Mouse (Mus musculus) midbrain, embryonic 11.5 days (tissue): ENCODE data around the gene Tnk2. TPM values are rescaled to one million over a fixed set of nuclear protein-coding genes. Genes with fewer than 3 reads are reported as not detected.

ENCODE experiments used
- ATAC-seq: fragments of 200-750 bp; cut with Nextera tagmentation; 2 replicates; pipeline ENCODE4 v1.8.0; 2017; ENCODE audit warnings: moderate TSS enrichment, moderate library complexity; ENCODE audit not compliant: low FRiP score
- DNase-seq: peaks from one replicate; pipeline ENCODE4 v3.0.0; 2015; ENCODE audit warnings: low spot score; ENCODE audit errors: missing footprints
- H3K27ac ChIP-seq: fragments of 300-500 bp; sonication (generic); 2 replicates; pipeline ENCODE4 v1.5.1; 2014; ENCODE audit warnings: low read depth, low read length
- H3K27me3 ChIP-seq: fragments of 300-500 bp; sonication (generic); 2 replicates; pipeline ENCODE4 v1.6.1; 2014; ENCODE audit warnings: mild to moderate bottlenecking, low read length, moderate library complexity, mixed read lengths; ENCODE audit not compliant: control insufficient read depth, insufficient read depth
- H3K36me3 ChIP-seq: fragments of 300-500 bp; sonication (generic); 2 replicates; pipeline ENCODE4 v1.6.1; 2014; ENCODE audit warnings: mild to moderate bottlenecking, low read length, moderate library complexity, mixed read lengths; ENCODE audit not compliant: control insufficient read depth, insufficient read depth
- H3K4me1 ChIP-seq: fragments of 300-500 bp; sonication (generic); 2 replicates; pipeline ENCODE4 v1.6.1; 2014; ENCODE audit warnings: low read length; ENCODE audit not compliant: control insufficient read depth, insufficient read depth
- H3K4me2 ChIP-seq: fragments of 300-500 bp; sonication (generic); 2 replicates; pipeline ENCODE4 v1.6.1; 2014; ENCODE audit warnings: mild to moderate bottlenecking, moderate library complexity
- H3K4me3 ChIP-seq: fragments of 300-500 bp; sonication (generic); 2 replicates; pipeline ENCODE4 v1.5.1; 2014; ENCODE audit warnings: low read depth, low read length
- H3K9ac ChIP-seq: fragments of 300-500 bp; sonication (generic); 2 replicates; pipeline ENCODE4 v1.6.1; 2014; ENCODE audit warnings: low read length
- H3K9me3 ChIP-seq: fragments of 300-500 bp; sonication (generic); 2 replicates; pipeline ENCODE4 v1.6.1; 2016; ENCODE audit warnings: low read length; ENCODE audit not compliant: control insufficient read depth
- WGBS: fragments of 180-500 bp; shearing (Covaris S2); extraction: QIAGEN DNeasy Blood & Tissue Kit; methylation state at CpG from one replicate; pipeline ENCODE4 v1.1.7; 2014; 5-methylcytosine and 5-hydroxymethylcytosine counted together
- polyA plus RNA-seq: library from polyadenylated mRNA; unstranded; fragments of >200 nt; fragmentation: Nextera tagmentation; extraction: Ambion mirVana; gene quantifications from 2 replicates; pipeline ENCODE4 v1.2.1, GENCODE M21; 2014

Tnk2 gene
- polyA plus RNA-seq, 1 experiment from 2014 or later, result 6.6 TPM

- H3K4me1 ChIP-seq, result no peaks in the 10 kb centered on the region
Observed at GRCm38 (mm10) chr16:32705606-32706005, 61.9 kb downstream of the Tnk2 start.

DNA sequence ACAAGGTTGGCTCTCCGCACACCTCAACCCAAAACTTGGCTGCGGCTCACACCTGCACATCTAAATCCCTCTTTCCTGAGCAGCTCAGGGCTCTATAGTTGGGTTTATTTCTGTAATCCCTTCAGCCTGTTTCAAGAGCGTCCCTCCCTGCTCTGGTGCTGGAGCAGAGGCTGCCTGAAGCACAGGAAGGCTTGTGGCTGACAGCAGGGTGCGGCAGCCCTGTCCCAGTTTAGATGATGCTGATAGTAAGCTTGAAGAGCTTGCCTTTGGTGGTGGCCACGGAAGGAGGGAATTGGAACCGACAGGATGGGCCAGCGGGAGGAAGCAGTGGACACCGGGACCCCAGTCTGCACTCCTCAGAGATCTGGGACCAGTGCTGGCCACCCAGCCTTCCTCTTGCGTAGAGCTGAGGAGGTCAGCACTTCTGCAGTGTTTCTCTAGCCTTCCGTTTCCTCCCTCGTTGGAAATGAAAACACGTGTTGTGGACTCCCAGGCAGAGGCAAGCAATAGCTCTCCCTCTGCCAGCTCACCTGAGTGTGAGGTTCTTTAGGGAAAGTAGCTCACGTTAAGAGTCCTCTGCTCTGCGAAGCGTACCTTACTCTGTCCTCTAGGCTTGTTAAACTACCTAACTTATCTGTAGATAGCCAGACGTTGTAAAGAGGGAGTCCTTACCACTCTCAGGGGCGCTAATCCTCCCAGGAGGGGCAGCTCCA, 63.6 kb downstream of the Tnk2 start:
- Histone ChIP-seq H3K4me3 (no peak overlapping the region), H3K9ac (no peak overlapping the region), H3K4me1 (no peaks in the 10 kb centered on the region), H3K4me2 (no peak overlapping the region), H3K27me3 (no peaks in the 10 kb centered on the region), H3K9me3 (no peaks in the 10 kb centered on the region), H3K36me3 (no peaks in the 10 kb centered on the region), H3K27ac (no peak overlapping the region)
- 66% methylated on average over 17 of the region's 17 CpGs for WGBS
- peak; percentile 70 for DNase-seq
- ATAC-seq, result no peak

More at GRCm38 (mm10) chr16:32705606-32706005, 61.9 kb downstream of the Tnk2 start:
- Histone ChIP-seq H3K4me2 (no peak overlapping the region), H3K27ac (no peak overlapping the region), H3K9ac (no peak overlapping the region), H3K9me3 (no peaks in the 10 kb centered on the region), H3K36me3 (no peaks in the 10 kb centered on the region), H3K4me3 (no peak overlapping the region), H3K27me3 (no peaks in the 10 kb centered on the region)
- ATAC-seq (no peak), DNase-seq (peak; percentile 10)
- 99% methylated on average over 3 of the region's 3 CpGs for WGBS

- no peaks in the 10 kb centered on the region for H3K36me3 ChIP-seq
- H3K4me2 ChIP-seq, result no peak overlapping the region
- H3K27ac ChIP-seq, result no peak overlapping the region
- DNase-seq (peak; percentile 54), ATAC-seq (no peak)
- H3K4me1 ChIP-seq, result no peaks in the 10 kb centered on the region
- 75% methylated on average over 9 of the region's 9 CpGs for WGBS
- H3K9ac ChIP-seq, result no peak overlapping the region
- no peak overlapping the region for H3K4me3 ChIP-seq
- H3K27me3 ChIP-seq, result no peaks in the 10 kb centered on the region
- H3K9me3 ChIP-seq, result no peaks in the 10 kb centered on the region
Observed at GRCm38 (mm10) chr16:32707824-32708456, 64.3 kb downstream of the Tnk2 start.

DNA sequence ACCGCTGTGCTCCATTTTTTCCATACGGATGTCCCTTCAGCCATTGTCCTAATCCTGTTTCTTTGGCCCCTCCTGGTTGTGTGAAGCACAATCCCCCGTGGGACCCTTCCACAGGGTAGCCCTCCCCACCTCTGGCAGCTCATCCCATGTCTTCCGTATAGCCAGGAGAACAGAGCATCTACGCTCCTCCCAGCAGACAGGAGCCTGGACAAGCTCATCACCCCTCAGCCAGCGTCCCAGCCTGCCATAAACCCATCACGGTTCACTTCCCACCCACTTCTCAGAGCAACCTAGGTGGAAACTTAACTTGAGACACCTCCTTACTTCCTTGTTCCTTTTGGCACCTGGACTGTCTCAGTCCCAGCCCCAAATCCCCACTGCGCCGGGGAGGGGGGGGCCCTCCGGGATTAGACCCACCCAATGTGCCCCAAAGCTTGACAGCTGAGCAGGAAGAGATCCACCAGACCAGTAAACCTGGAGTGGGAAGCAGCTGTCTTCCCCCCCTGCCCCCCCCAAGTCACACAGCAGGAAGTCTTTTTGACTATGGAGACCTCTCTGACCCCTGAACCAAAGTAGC, 64.9 kb downstream of the Tnk2 start:
- Histone ChIP-seq H3K27ac (no peak overlapping the region), H3K9me3 (no peaks in the 10 kb centered on the region), H3K4me2 (no peak overlapping the region), H3K4me3 (no peak overlapping the region), H3K27me3 (no peaks in the 10 kb centered on the region), H3K9ac (no peak overlapping the region), H3K4me1 (no peaks in the 10 kb centered on the region), H3K36me3 (no peaks in the 10 kb centered on the region)
- WGBS, result 88% methylated on average over 10 of the region's 10 CpGs
- ATAC-seq, result no peak
- peak; percentile 53 for DNase-seq

GRCm38 (mm10) chr16:32709116-32709515, 65.4 kb downstream of the Tnk2 start:
- Histone ChIP-seq H3K4me1 (no peaks in the 10 kb centered on the region), H3K4me3 (no peak overlapping the region), H3K27ac (no peak overlapping the region), H3K9me3 (no peaks in the 10 kb centered on the region), H3K9ac (no peak overlapping the region), H3K27me3 (no peaks in the 10 kb centered on the region), H3K36me3 (no peaks in the 10 kb centered on the region), H3K4me2 (no peak overlapping the region)
- no peak for ATAC-seq
- peak; percentile 53 for DNase-seq
- WGBS, result 89% methylated on average over 8 of the region's 8 CpGs

DNA sequence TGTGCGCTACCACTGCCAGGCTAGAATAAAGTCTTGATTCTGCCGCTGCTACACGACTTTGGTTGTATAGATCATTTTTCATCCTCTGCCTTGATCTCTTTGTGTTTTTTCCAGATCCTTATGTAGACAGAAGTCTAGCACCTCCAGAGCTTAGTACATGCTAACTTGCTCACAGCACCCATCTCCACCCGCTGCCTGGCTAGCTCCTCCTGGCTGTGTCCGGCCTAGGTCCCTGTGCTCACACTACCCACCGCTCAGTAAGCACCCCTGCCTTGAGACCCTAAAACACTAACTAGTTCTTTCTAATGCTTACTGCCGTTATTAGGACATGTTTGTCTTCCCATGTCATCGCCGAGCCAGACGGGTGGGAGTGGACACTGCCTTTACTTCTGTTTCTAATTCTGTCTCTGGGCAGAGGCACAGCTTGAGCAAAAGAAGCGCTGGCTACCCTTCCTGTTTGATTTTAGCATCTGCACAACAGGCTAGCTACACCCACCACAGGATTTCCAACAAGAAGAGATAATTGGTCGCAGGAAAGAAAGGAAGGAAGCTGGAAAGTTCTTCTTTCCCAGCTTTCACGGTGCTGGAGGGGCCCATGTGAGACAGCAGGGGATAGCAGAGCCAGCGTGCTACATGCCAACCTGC, 66.9 kb downstream of the Tnk2 start:
- Histone ChIP-seq H3K4me3 (no peak overlapping the region), H3K4me1 (no peaks in the 10 kb centered on the region), H3K36me3 (no peaks in the 10 kb centered on the region), H3K9me3 (no peaks in the 10 kb centered on the region), H3K27ac (no peak overlapping the region), H3K9ac (no peak overlapping the region), H3K27me3 (no peaks in the 10 kb centered on the region), H3K4me2 (no peak overlapping the region)
- DNase-seq (peak; percentile 78), ATAC-seq (no peak)
- 84% methylated on average over 14 of the region's 14 CpGs for WGBS

GRCm38 (mm10) chr16:32712202-32712601, 68.5 kb downstream of the Tnk2 start:
- WGBS, result 85% methylated on average over 11 of the region's 11 CpGs
- Histone ChIP-seq H3K27ac (no peak overlapping the region), H3K4me2 (no peak overlapping the region)

DNA sequence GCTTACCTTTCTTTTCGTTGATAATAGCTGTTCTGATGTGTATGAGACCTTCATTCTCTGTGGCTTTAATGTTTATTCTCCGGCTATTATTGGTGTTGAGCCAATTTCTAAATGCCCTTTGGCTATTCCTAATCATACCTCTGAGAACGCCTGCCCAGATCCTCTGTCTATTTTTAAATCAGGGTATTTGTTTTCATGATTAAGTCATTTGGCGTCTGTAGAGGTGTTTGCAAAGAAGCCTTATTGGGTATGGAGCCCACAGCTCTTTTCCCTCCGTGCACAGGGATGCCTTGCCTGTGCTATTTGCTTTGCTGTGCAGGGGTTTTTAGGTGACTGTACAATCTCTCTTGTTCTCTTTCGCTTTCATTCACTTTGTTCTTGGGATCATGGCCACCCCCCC, 69.9 kb downstream of the Tnk2 start:
- H3K4me3 ChIP-seq, result no peak overlapping the region
- no peaks in the 10 kb centered on the region for H3K27me3 ChIP-seq
- H3K4me1 ChIP-seq, result no peaks in the 10 kb centered on the region
- no peak overlapping the region for H3K9ac ChIP-seq
- no peak overlapping the region for H3K27ac ChIP-seq
- WGBS, result 85% methylated on average over 6 of the region's 6 CpGs
- no peaks in the 10 kb centered on the region for H3K36me3 ChIP-seq
- H3K4me2 ChIP-seq, result no peak overlapping the region
- no peaks in the 10 kb centered on the region for H3K9me3 ChIP-seq
- ATAC-seq (no peak), DNase-seq (peak; percentile 70)

More at GRCm38 (mm10) chr16:32712202-32712601, 68.5 kb downstream of the Tnk2 start:
- Histone ChIP-seq H3K27me3 (no peaks in the 10 kb centered on the region), H3K4me3 (no peak overlapping the region), H3K9me3 (no peaks in the 10 kb centered on the region), H3K36me3 (no peaks in the 10 kb centered on the region), H3K4me1 (no peaks in the 10 kb centered on the region), H3K9ac (no peak overlapping the region)
- DNase-seq (peak; percentile 39), ATAC-seq (no peak)

DNA sequence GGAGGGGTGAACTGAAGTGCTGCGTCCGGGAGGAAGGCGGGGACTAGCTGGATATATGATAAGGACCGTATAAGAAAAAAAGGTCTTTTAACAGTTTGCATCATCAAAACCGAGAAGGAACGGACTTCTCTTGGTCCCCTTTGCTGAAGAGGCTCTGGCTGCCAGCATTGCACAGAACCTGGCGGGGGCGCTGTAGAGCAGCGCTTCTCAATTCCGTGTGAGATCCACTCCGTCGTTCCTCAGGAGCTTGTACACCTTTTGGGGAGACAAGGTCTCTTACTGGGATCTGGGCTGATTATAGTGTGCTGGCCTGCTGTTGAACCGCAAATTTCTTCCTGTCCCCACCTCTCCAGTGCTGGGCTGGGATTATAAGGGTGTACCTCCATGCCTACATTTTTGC, 71.7 kb downstream of the Tnk2 start:
- WGBS, result 28% methylated on average over 13 of the region's 13 CpGs
- Histone ChIP-seq H3K4me1 (no peaks in the 10 kb centered on the region), H3K9ac (no peak overlapping the region), H3K9me3 (no peaks in the 10 kb centered on the region), H3K4me2 (no peak overlapping the region), H3K27ac (no peak overlapping the region), H3K36me3 (no peaks in the 10 kb centered on the region), H3K27me3 (no peaks in the 10 kb centered on the region), H3K4me3 (no peak overlapping the region)
- DNase-seq (peak; percentile 91), ATAC-seq (no peak)
